Mouse (Mus musculus): ENCODE results near the gene Pdss1. TPM values are rescaled to one million over a fixed set of nuclear protein-coding genes. Genes with fewer than 3 reads are reported as not detected.
"Not testable (repeated sequence)": the region's sequence is repeated elsewhere in the genome, so short reads cannot be mapped to it uniquely, and the experiment has no call there.

Pdss1 gene
- polyA plus RNA-seq (2017; shearing (Covaris generic)): 1 to 10 TPM; 9.4 to 9.5 TPM

DNA sequence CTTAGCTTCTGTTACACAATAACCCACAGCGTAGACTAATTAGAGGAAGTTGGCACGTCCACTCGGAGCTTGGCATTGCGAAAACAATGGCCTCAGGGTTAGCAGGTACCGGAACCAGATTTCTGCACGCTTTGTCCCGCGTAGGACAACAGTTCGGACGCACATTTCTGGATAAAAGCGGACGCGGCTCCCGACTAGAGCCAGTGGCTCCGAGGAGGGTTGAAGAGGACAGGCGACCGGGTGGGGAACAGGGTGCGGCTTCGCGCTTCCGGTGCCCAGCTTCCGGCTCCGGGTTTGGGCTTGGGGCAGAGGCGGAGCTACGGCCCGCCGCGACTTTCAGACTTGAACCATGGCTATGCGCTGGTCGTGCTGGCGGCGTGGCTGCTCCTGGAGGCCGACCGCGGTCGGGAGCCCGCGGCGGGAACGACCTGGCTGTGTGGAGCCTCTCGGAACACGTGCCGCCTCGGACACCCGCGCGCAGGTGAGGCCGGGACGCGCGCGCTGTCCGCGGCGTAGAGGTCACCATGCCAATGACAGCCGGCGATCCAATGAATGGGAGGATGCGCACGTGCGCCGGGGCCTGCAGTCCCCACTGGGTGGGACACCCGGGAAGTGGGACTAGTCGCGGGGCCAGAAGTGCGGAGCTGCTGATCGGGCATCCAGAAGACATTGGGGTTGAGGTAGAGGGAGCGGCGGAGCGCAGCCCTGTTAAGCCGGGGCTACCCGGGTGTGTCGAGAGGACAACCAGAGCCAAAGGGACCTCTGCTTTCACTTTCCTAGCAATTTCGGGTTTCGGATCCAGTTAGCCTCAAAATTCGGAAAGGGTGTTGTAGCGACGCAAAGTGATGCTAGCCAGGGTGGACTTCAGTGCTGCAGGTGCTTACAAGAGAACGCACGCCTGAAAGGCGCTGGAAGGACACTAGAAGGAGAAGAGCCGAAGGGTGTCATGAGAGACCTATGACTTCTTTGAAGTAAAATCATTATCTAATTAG, at the start of gene Pdss1:
Gene Pdss1 (plus strand): TSS at position 241 of the 992 bp plus-strand sequence.
- ATAC-seq: peak; percentile 96

DNA sequence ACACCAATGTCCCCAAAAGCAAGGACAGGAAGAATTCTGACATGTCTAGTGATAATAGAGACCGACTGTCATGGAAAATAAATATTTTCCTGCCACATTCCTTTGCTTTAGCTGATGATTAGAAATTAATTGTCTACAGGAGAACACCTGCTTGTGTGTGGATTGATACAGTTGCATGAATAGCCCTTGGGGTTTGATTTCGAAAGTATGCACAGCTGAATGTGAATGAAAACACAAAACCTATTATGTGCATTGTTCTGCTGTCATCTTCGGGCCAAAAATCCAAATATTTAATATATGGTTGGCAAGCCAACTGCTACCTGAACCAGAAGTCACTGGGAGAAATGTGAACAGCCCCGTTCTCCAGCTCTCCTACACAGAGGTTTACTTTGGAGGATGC, 43.4 kb upstream of the Pdss1 start:
- ATAC-seq: no peak

DNA sequence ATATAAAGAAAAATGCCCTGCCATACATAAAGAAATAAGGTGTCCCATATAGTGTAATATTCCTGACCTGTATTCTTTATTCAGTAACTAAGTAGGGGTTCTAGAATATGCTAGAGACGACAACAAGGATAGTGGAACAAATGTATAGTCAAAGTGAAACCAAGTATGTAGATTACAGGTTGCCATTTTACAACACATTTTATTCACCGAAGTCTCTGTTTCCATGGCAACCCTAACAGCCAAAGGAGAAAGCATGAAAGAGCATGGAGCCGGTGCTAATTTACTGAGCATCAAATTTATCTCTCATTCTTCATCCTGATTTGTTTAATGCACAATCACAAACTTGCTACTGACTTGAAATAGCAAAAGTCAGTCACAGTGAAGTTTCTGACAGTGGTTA, 37.8 kb upstream of the Pdss1 start:
- ATAC-seq: peak; percentile 89

DNA sequence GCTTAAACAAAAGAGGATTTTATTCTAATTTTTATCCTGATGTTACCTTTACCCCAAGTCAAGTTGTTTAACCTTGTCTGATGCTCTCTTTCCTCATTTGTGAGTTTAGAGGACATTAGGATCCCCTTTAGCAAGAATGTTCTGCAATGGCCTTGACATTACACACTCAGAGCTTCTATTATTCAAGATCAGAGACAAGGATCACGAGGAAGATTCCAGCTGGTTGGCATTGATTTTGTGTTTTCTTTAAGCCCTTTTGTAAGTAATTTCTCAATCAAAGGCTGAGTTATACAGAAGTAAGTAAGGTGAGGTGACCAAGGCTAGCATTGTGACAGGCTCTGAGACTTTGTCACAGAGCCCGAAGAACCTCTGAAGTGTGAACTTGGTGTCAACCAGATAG, 33.1 kb upstream of the Pdss1 start:
- ATAC-seq: no peak

GRCm38 (mm10) chr2:22864394-22865037, 30.8 kb upstream of the Pdss1 start:
- peak; percentile 90 for ATAC-seq

DNA sequence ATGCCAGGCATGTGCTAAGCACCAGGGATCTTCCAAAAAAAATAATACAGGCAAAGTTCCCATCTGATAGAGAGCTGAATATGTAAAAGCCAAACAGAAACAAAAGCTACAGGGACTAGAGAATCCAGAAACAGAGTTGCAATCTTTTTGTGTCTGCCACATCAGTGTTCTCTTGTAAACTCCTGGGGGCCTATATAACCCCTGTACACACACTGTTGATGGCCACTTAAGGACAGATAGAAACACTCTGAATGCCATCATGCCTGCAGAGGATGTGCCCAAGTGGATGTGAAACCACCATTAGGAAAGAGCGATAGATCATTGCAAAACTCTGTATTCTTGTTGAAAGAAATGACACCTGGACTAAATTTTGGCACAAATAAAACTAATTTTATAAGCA, 29.5 kb upstream of the Pdss1 start:
- no peak for ATAC-seq

DNA sequence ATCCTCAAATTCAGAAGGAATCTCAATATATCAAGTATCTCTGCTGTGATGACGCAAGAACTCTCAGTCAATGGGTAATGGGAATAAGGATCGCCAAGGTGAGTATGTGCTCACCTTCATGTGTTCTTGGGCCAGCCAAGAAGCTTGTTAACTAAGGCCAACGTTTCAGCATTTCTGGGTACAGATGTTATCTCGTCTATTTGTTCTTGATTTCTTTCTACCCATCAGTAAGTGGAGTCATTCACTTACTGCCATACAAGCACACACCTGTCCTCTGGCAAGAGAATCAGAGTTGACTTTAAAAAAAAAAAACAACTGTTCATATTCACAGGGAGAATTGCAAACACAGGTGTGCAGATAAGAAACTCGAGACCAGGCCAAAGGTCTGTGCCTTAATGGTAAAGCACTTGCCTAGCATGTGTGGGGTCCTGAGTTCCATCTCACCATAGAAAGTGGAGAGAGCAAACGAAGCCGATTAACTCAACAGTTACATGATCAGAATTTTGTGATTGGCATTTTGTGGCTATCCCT, 28.4 kb upstream of the Pdss1 start:
- no peak for ATAC-seq

DNA sequence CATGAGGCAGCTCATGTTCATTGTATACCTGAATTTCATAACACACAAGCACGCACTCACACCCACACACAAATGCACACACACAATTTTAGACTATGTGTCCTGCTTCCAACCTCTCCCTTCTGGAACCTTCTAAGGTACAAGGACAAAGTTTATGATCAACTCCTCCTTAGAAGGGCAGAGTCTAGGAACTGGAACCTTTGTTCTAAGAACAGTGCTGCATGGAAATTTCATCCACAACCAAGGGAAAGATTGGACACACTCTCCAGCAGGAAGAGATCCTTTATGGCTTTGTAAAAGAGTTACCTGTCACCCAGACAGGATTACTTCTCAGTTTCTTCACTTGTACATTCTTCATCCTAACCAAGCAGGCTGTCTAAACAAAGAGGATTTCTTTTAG, 22.2 kb upstream of the Pdss1 start:
- no peak for ATAC-seq

DNA sequence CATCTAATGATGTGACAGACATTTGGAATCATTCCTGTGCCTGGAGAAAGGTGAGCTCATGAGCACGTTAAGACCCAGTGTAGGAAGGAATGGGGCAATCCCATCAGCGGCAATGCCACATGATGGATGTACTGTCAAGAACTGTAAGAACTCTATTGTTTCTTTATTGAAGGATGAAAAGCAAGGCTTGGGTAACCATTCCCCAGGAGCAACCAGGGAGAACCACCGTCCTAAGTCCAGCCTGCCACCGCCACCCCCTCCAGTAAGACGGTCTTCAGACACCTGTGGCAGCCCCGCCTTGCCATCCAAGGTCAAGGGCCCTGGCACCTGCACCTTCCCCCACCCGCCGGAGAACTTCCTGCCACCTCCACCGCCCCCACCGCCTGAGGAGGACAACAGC, 20.7 kb upstream of the Pdss1 start:
- no peak for ATAC-seq

- no peak for ATAC-seq
Measured at GRCm38 (mm10) chr2:22876614-22877013, 18.7 kb upstream of the Pdss1 start.

DNA sequence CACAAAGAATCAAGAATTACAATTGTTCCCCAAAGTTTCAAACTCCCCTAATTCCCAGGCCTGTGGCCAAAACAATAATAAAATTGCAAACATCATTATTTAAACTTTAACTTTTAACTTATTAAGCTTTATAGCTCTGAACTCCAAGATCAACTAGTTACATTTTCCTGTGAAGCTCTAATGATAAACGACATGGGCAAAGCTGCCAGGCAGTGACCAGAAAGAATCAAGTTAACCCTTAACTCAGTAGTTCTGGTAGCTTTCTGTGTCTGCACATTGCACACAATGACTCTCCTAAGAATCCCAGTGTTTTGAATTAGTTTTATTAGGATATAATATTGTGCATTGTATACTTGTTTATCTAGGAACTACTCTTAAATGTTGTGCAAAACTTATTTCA, 16.5 kb upstream of the Pdss1 start:
- ATAC-seq: no peak

- not testable (repeated sequence) for ATAC-seq
Measured at GRCm38 (mm10) chr2:22880726-22881125, 14.6 kb upstream of the Pdss1 start.

- no peak for ATAC-seq
Measured at GRCm38 (mm10) chr2:22894932-22895281, 415 bp upstream of the Pdss1 start.

- ATAC-seq: no peak
Measured at GRCm38 (mm10) chr2:22903947-22904346, 8.6 kb downstream of the Pdss1 start.

DNA sequence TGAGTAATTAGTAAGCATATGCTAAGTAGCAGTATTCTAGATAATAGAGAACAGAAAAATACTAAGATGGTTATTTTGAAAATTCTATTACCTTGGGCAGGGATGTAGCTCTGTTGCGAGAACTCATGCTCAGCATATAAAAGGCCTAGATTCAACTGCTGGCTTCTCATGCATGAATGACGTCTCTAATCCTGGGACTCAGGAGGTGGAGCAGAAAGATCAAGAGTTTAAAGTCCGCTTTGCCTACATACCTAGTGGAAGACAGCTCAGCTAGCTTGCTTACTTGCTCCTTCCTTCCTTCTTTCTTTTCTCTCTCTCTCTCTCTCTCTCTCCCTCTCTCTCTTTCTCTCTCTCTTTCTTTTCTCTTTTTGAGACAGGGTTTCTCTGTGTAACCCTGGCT, 19.1 kb downstream of the Pdss1 start:
- ATAC-seq: no peak

GRCm38 (mm10) chr2:22918651-22919050, 23.3 kb downstream of the Pdss1 start:
- no peak for ATAC-seq

GRCm38 (mm10) chr2:22925911-22926310, 30.6 kb downstream of the Pdss1 start:
- not testable (repeated sequence) for ATAC-seq

GRCm38 (mm10) chr2:22928259-22928658, 32.9 kb downstream of the Pdss1 start:
- no peak for ATAC-seq

DNA sequence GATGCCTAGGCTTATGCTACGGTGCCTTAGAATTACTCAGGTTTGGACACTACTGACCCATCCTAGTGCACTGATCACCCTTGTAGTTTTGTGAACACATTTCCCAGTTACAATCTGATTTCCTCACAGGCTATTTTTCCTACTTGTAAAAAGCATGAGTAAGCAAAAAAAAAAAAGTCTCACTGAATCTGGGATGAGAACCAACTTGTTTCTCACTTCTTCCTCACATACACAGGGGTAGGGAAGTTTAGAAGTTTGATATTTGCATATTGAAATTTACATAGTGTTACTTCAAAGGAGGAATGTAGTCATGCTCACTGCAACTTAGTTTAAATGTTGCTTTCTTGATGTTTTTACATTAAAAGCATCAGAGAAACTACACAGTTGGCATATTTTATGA, 38.2 kb downstream of the Pdss1 start:
- ATAC-seq: no peak

GRCm38 (mm10) chr2:22949956-22950355, 54.6 kb downstream of the Pdss1 start:
- ATAC-seq: no peak

GRCm38 (mm10) chr2:22954278-22954677, 59.0 kb downstream of the Pdss1 start:
- ATAC-seq: no peak

DNA sequence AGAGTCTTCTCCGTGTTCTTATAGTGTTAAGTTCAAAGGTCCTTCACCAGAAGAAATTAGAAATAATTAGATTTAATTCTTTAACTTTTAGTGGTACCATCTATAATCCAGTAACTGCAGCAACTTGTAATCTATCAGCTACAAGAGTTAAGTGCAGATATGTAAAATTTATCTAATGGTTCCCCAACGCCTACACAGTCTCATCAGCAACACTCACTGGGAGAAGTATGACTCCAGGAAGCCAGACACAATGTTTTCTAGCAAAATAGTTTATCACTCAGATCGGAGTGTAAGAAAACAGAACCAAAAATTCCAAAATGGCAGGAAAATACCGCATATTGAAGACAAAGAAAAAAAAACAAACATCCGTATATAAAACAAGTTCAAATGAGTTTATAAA, 60.6 kb downstream of the Pdss1 start:
- ATAC-seq: no peak

DNA sequence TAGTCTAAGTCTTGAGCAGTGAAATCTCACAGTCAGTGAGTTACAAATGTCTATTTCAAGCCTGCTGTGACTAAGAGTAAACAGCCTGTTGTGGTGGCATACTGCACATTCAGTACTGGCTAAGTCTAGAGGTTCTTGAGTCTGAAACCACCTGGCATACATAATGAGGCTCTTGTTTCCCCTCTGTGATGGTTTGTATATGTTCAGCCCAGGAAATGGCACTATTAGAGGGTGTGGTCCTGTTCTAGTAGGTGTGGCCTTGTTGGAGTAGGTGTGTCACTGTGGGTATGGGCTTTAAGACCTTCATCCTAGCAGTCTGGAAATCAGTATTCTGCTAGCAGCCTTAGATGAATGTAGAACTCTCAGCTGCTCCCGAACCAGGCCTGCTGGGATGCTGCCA, 62.1 kb downstream of the Pdss1 start:
- peak; percentile 81 for ATAC-seq

DNA sequence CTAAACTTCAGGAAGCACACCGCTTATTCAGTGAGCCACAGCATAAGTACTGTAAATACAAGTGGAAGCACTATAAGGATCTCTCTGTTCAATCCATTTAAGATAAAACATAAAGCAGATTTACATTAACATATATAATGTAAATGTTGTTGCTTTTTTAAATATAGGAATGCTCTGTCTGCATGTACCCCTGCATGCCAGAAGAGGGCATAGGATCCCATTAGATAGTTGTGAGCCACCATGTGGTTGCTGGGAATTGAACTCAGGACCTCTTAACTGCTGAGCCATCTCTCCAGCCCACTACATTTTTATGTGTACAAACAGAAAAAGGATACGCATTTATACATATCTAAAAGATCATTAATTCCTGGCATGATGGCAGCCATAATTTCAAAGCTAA, 66.4 kb downstream of the Pdss1 start:
- no peak for ATAC-seq

Data from CD4-positive, CD25-positive, alpha-beta regulatory T cell, adult 4 months (primary cell).